Mouse (Mus musculus): ENCODE results near the gene F13b. TPM values are rescaled to one million over a fixed set of nuclear protein-coding genes. Genes with fewer than 3 reads are reported as not detected.
A peak's percentile ranks its signal among the peaks of the same experiment; 100 is the strongest.

Gene F13b
- total RNA-seq (2022), result not detected

- DNase-seq (ENCODE audit: low spot score in 2 of 2), result no peak
These were observed at the start of gene F13b for GRCm38 (mm10) chr1:139501258-139501752. TSS of gene F13b (plus strand) at chr1:139501702.

- DNase-seq (ENCODE audit: low spot score in 2 of 2), result peak; percentile 69 to 87
These were observed 46.9 kb upstream of the F13b start, which contains the start of gene Aspm for GRCm38 (mm10) chr1:139454340-139455225. TSS of gene Aspm (plus strand) at chr1:139454772.

GRCm38 (mm10) chr1:139455226-139455869, 46.2 kb upstream of the F13b start:
- DNase-seq (ENCODE audit: low spot score in 2 of 2), result no peak

GRCm38 (mm10) chr1:139460807-139461206, 40.7 kb upstream of the F13b start:
- no peak for DNase-seq (ENCODE audit: low spot score in 2 of 2)

GRCm38 (mm10) chr1:139465936-139466335, 35.6 kb upstream of the F13b start:
- DNase-seq (ENCODE audit: low spot score in 2 of 2), result no peak

- DNase-seq (ENCODE audit: low spot score in 2 of 2), result no peak
These were observed 22.6 kb upstream of the F13b start for GRCm38 (mm10) chr1:139478898-139479297.

- DNase-seq (ENCODE audit: low spot score in 2 of 2), result no peak
These were observed 21.3 kb upstream of the F13b start for GRCm38 (mm10) chr1:139480246-139480645.

- DNase-seq (ENCODE audit: low spot score in 2 of 2), result no peak
These were observed 20.4 kb upstream of the F13b start for GRCm38 (mm10) chr1:139481146-139481545.

- no peak for DNase-seq (ENCODE audit: low spot score in 2 of 2)
These were observed 6.9 kb upstream of the F13b start for GRCm38 (mm10) chr1:139494630-139495029.

- no peak for DNase-seq (ENCODE audit: low spot score in 2 of 2)
These were observed 6.1 kb upstream of the F13b start for GRCm38 (mm10) chr1:139495408-139495807.

- no peak for DNase-seq (ENCODE audit: low spot score in 2 of 2)
These were observed 5.3 kb upstream of the F13b start for GRCm38 (mm10) chr1:139496212-139496611.

GRCm38 (mm10) chr1:139499751-139500150, 1.8 kb upstream of the F13b start:
- DNase-seq (ENCODE audit: low spot score in 2 of 2), result no peak

GRCm38 (mm10) chr1:139514556-139514955, 13.1 kb downstream of the F13b start:
- no peak for DNase-seq (ENCODE audit: low spot score in 2 of 2)

- DNase-seq (ENCODE audit: low spot score in 2 of 2), result no peak
These were observed 47.0 kb downstream of the F13b start for GRCm38 (mm10) chr1:139548536-139548935.

GRCm38 (mm10) chr1:139551311-139551710, 49.8 kb downstream of the F13b start:
- DNase-seq (ENCODE audit: low spot score in 2 of 2), result no peak

- DNase-seq (ENCODE audit: low spot score in 2 of 2), result no peak
These were observed 58.5 kb downstream of the F13b start, which contains the start of gene Cfhr1 for GRCm38 (mm10) chr1:139560024-139560423. TSS of gene Cfhr1 (minus strand) at chr1:139560272.

Other genes starting within 250 kb of the F13b start
- gene Crb1, start 124.6 kb upstream of the F13b start, total RNA-seq (2022), result 1 to 10 TPM in 2 of 4 experiments, under 1 TPM in 2; 0.65 to 1.2 (median 0.92) TPM
- gene Zbtb41, start 79.4 kb upstream of the F13b start, total RNA-seq (2022), result 10 to 100 TPM; 24.0 to 28.5 (median 26.5) TPM
- gene Aspm, start 46.9 kb upstream of the F13b start, total RNA-seq (2022), result under 1 TPM; 0.37 to 0.55 (median 0.47) TPM
- gene Cfhr1, start 58.6 kb downstream of the F13b start, total RNA-seq (2022), result not detected